Mouse (Mus musculus) forebrain, embryonic 16.5 days (tissue): ENCODE measurements around the gene Ostm1. TPM values are rescaled to one million over a fixed set of nuclear protein-coding genes. Genes with fewer than 3 reads are reported as not detected.

Experiments
- ATAC-seq: fragments of 200-750 bp; cut with Nextera tagmentation; 2 replicates; pipeline ENCODE4 v1.8.0; 2017; ENCODE audit warnings: mild to moderate bottlenecking, moderate library complexity
- H3K27ac ChIP-seq: fragments of 300-500 bp; sonication (generic); 2 replicates; pipeline ENCODE4 v1.5.1; 2014; ENCODE audit warnings: low read length, control low read depth
- H3K27me3 ChIP-seq: fragments of 300-500 bp; sonication (generic); replicated peaks from 2 replicates; pipeline ENCODE4 v1.6.1; 2014; ENCODE audit warnings: low read length; ENCODE audit not compliant: control insufficient read depth, insufficient read depth
- H3K36me3 ChIP-seq: fragments of 300-500 bp; sonication (generic); 2 replicates; pipeline ENCODE4 v1.6.1; 2014; ENCODE audit not compliant: control insufficient read depth, insufficient read depth
- H3K4me1 ChIP-seq: fragments of 300-500 bp; sonication (generic); replicated peaks from 2 replicates; pipeline ENCODE4 v1.6.1; 2014; ENCODE audit warnings: low read length; ENCODE audit not compliant: control insufficient read depth, insufficient read depth
- H3K4me2 ChIP-seq: fragments of 300-500 bp; sonication (generic); 2 replicates; pipeline ENCODE4 v1.6.1; 2014; ENCODE audit warnings: mild to moderate bottlenecking, low read length, control low read depth
- H3K4me3 ChIP-seq: fragments of 300-500 bp; sonication (generic); replicated peaks from 2 replicates; pipeline ENCODE4 v1.5.1; 2014; ENCODE audit warnings: mild to moderate bottlenecking, low read length, control low read depth
- H3K9ac ChIP-seq: fragments of 300-500 bp; sonication (generic); replicated peaks from 2 replicates; pipeline ENCODE4 v1.6.1; 2014; ENCODE audit warnings: low read depth, low read length, control low read depth
- H3K9me3 ChIP-seq: fragments of 300-500 bp; sonication (generic); 2 replicates; pipeline ENCODE4 v1.6.1; 2016; ENCODE audit warnings: low read length; ENCODE audit not compliant: control insufficient read depth
- WGBS: fragments of 180-500 bp; shearing (Covaris S2); extraction: QIAGEN DNeasy Blood & Tissue Kit; methylation state at CpG from one replicate; pipeline ENCODE4 v1.1.7; 2014; 5-methylcytosine and 5-hydroxymethylcytosine counted together
- polyA plus RNA-seq: library from polyadenylated mRNA; unstranded; fragments of >200 nt; fragmentation: Nextera tagmentation; extraction: Ambion mirVana; gene quantifications from 2 replicates; pipeline ENCODE4 v1.2.1, GENCODE M21; 2015

Gene Ostm1
- polyA plus RNA-seq, 1 experiment from 2014 or later = 49.3 TPM

GRCm38 (mm10) chr10:42734546-42735060 is 151.0 kb downstream of the Ostm1 start:
- no peak for ATAC-seq
- no peak overlapping the region for H3K9ac ChIP-seq
- no peaks in the 10 kb centered on the region for H3K36me3 ChIP-seq
- H3K9me3 ChIP-seq = peaks cover 3% of the 10 kb centered on the region; the same call in 1 of the 2 replicates
- no peak overlapping the region for H3K4me3 ChIP-seq
- H3K27me3 ChIP-seq = no peaks in the 10 kb centered on the region
- WGBS = 58% methylated on average over 5 of the region's 5 CpGs
- no peaks in the 10 kb centered on the region for H3K4me1 ChIP-seq
- no peak overlapping the region for H3K4me2 ChIP-seq
- no peak overlapping the region for H3K27ac ChIP-seq

- no peak overlapping the region for H3K4me3 ChIP-seq
- no peak overlapping the region for H3K9ac ChIP-seq
- no peaks in the 10 kb centered on the region for H3K4me1 ChIP-seq
- no peak for ATAC-seq
- no peak overlapping the region for H3K27ac ChIP-seq
- H3K27me3 ChIP-seq = no peaks in the 10 kb centered on the region
- no peak overlapping the region for H3K4me2 ChIP-seq
- no peaks in the 10 kb centered on the region for H3K36me3 ChIP-seq
- no peaks in the 10 kb centered on the region for H3K9me3 ChIP-seq
- WGBS = 87% methylated on average over 10 of the region's 10 CpGs
Measured at GRCm38 (mm10) chr10:42751813-42752212, 168.2 kb downstream of the Ostm1 start.

Other genes starting within 250 kb of the Ostm1 start
- gene Afg1l, start 105.3 kb upstream of the Ostm1 start, polyA plus RNA-seq = 6.9 and 7.2 TPM in 2 replicates
- gene Snx3, start 81.8 kb upstream of the Ostm1 start, polyA plus RNA-seq = 299 and 321 TPM in 2 replicates
- gene Nr2e1, start 190 bp upstream of the Ostm1 start, polyA plus RNA-seq = 31.2 and 33.8 TPM in 2 replicates
- gene Sec63, start 177.7 kb downstream of the Ostm1 start, polyA plus RNA-seq = 24.1 and 28.2 TPM in 2 replicates